Comparison of ENCODE assay signal across 8 mouse cellular contexts in the genomic region with DNA sequence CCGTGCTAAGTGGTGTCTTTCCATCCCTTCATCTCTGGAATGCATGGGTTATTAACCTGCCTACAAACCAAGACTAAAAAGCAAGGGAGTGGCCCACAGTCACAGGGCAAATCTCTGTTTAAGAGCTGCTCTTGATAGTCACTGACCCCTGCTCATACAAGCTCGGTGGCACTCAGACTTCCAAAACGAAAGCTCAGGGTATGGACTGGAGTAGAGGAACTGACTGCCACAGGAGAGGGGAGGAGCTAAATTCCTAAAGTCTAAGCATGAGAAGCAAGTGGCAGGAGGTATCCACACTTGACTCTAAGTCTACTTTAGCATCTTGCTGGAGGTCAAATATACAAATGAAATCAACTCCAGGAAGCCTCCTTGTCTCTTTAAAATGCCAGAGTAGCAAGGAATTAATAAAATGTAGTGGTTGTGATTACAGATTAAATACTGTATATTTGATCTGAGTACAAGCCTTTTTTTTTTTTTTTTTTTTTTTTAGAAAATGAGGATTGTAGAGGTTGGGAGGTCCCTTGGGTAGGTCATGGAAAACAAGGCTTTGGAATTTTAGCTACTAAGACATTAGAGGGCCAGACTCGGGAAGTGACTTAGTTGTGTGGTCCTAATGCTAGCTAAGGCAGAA. TPM values are rescaled to one million over a fixed set of nuclear protein-coding genes. Genes with fewer than 3 reads are reported as not detected.
A peak's percentile ranks its signal among the peaks of the same experiment; 100 is the strongest.
DNase-seq lines count a peak whose midpoint lies in the region; ATAC-seq and TF ChIP-seq lines count a peak whose summit lies in the region.

No protein-coding gene starts in this region.

- WGBS in liver, adult 2 months, result 59% methylated on average over 4 of the region's 4 CpGs
- WGBS in embryonic facial prominence, embryonic 10.5 days, result 55% methylated on average over 4 of the region's 4 CpGs
- 59% methylated on average over 4 of the region's 4 CpGs for WGBS in intestine, embryonic 15.5 days
- WGBS in neural tube, embryonic 13.5 days, result 64% methylated on average over 4 of the region's 4 CpGs

- H3K4me3 ChIP-seq in liver, adult 2 months (ENCODE audit: insufficient read depth, low read depth, low read length), result peak overlapping the region; percentile 48; the same call in 1 of the 2 replicates
- H3K4me3 ChIP-seq in embryonic facial prominence, embryonic 10.5 days, result peak overlapping the region; percentile 52
- H3K4me3 ChIP-seq in intestine, embryonic 15.5 days (replicated peaks), result peak overlapping the region; percentile 40; the same call in 1 of the 2 replicates
- H3K4me3 ChIP-seq in neural tube, embryonic 13.5 days, result 0 out of 2 replicates have a peak overlapping the region, but pooled peaks have one; percentile 41

- no peaks in the 10 kb centered on the region for H3K79me2 ChIP-seq in liver, adult 2 months (ENCODE audit: control insufficient read depth, insufficient read depth, low read length)

- H3K9me3 ChIP-seq in embryonic facial prominence, embryonic 10.5 days, result no peaks in the 10 kb centered on the region
- no peaks in the 10 kb centered on the region for H3K9me3 ChIP-seq in intestine, embryonic 15.5 days
- H3K9me3 ChIP-seq in neural tube, embryonic 13.5 days, result no peaks in the 10 kb centered on the region

- no peak for TF ChIP-seq CTCF in liver, adult 2 months (IDR thresholded peaks at IDR 0.05; ENCODE audit: low read depth, low read length)

- no peak overlapping the region for H3K27ac ChIP-seq in liver, adult 2 months (replicated peaks; ENCODE audit: insufficient read depth, low read depth, low read length)
- 0 out of 2 replicates have a peak overlapping the region, but pooled peaks have one; percentile 63 for H3K27ac ChIP-seq in embryonic facial prominence, embryonic 10.5 days (replicated peaks)
- H3K27ac ChIP-seq in intestine, embryonic 15.5 days, result no peak overlapping the region
- no peak overlapping the region for H3K27ac ChIP-seq in neural tube, embryonic 13.5 days (replicated peaks)

- no peak for ATAC-seq in intestine, embryonic 15.5 days
- no peak for ATAC-seq in neural tube, embryonic 13.5 days (ENCODE audit: low read depth)

- no peak overlapping the region for H3K9ac ChIP-seq in liver, adult 2 months (ENCODE audit: low read depth, low read length)
- no peak overlapping the region for H3K9ac ChIP-seq in intestine, embryonic 15.5 days
- no peak overlapping the region for H3K9ac ChIP-seq in neural tube, embryonic 13.5 days

- H3K4me2 ChIP-seq in intestine, embryonic 15.5 days (replicated peaks), result peak overlapping the region; percentile 83
- peak overlapping the region; percentile 70 for H3K4me2 ChIP-seq in neural tube, embryonic 13.5 days

- H3K4me1 ChIP-seq in liver, adult 2 months (ENCODE audit: control insufficient read depth, insufficient read depth, low read length), result peaks cover 3% of the 10 kb centered on the region
- H3K4me1 ChIP-seq in embryonic facial prominence, embryonic 10.5 days, result peaks cover 15% of the 10 kb centered on the region
- 0 out of 2 replicates have a peak, but pooled peaks cover 10% of the 10 kb centered on the region for H3K4me1 ChIP-seq in intestine, embryonic 15.5 days (replicated peaks)
- H3K4me1 ChIP-seq in neural tube, embryonic 13.5 days (replicated peaks), result peaks cover 14% of the 10 kb centered on the region

- TF ChIP-seq POLR2A in liver, adult 2 months (IDR thresholded peaks at IDR 0.05; ENCODE audit: extremely low read depth, insufficient read depth, low read length), result no peak

- no peaks in the 10 kb centered on the region for H3K36me3 ChIP-seq in liver, adult 2 months (ENCODE audit: control insufficient read depth, insufficient read depth, low read length)
- H3K36me3 ChIP-seq in embryonic facial prominence, embryonic 10.5 days (replicated peaks), result no peaks in the 10 kb centered on the region
- H3K36me3 ChIP-seq in intestine, embryonic 15.5 days, result no peaks in the 10 kb centered on the region
- H3K36me3 ChIP-seq in neural tube, embryonic 13.5 days, result no peaks in the 10 kb centered on the region

- H3K27me3 ChIP-seq in liver, adult 2 months (ENCODE audit: control insufficient read depth, insufficient read depth, low read length), result no peaks in the 10 kb centered on the region
- peaks cover 3% of the 10 kb centered on the region; the same call in 1 of the 2 replicates for H3K27me3 ChIP-seq in embryonic facial prominence, embryonic 10.5 days (replicated peaks; ENCODE audit: low read depth, poor library complexity, severe bottlenecking)
- no peaks in the 10 kb centered on the region for H3K27me3 ChIP-seq in intestine, embryonic 15.5 days (replicated peaks)
- no peaks in the 10 kb centered on the region for H3K27me3 ChIP-seq in neural tube, embryonic 13.5 days

- no peak for DNase-seq in liver, adult 2 months (ENCODE audit: extremely low read depth, low read depth, low spot score)
- DNase-seq in liver, result no peak
- no peak for DNase-seq in embryonic facial prominence, embryonic 10.5 days (ENCODE audit: low spot score)
- no peak for DNase-seq in adrenal gland, postnatal 10 days
- DNase-seq in thymus, postnatal 4 days, result no peak
- DNase-seq in layer of hippocampus, postnatal 25 days (ENCODE audit: extremely low spot score in 1 of 2, low spot score in 1 of 2), result no peak

RNA-seq across cellular contexts. Expression of a gene that starts 20.4 kb away (rescaled TPM):
- total RNA-seq in liver, adult 2 months (2014; rRNA removed), result 0.28 and 0.67 TPM in 2 replicates
- polyA plus RNA-seq in liver, adult 2 months (2012; rRNA removed), result 0.29 TPM in 1 of 2 replicates, not detected in the other
- polyA plus RNA-seq in embryonic facial prominence, embryonic 10.5 days (2016; fragmentation: Nextera tagmentation; extraction: Ambion mirVana), result 0.35 and 0.39 TPM in 2 replicates
- 0.18 and 0.21 TPM in 2 replicates for polyA plus RNA-seq in intestine, embryonic 15.5 days (2015; fragmentation: Nextera tagmentation; extraction: Ambion mirVana)
- polyA plus RNA-seq in neural tube, embryonic 13.5 days (2015; fragmentation: Nextera tagmentation; extraction: Ambion mirVana), result 0.46 and 0.56 TPM in 2 replicates
- under 1 TPM; 0.73 to 0.96 TPM for total RNA-seq in adrenal gland, postnatal 10 days (2021)
- under 1 TPM in 1 of 2 experiments, not detected in 1; 0.27 TPM for total RNA-seq in layer of hippocampus, postnatal 25 days (2021)

RNA-seq across cellular contexts. Expression of a gene that starts 23.3 kb away (rescaled TPM):
- total RNA-seq in liver, adult 2 months (2014; rRNA removed), result 1.9 and 2.8 TPM in 2 replicates
- polyA plus RNA-seq in liver, adult 2 months (2012; rRNA removed), result 8.0 and 8.5 TPM in 2 replicates
- 139 and 143 TPM in 2 replicates for polyA plus RNA-seq in embryonic facial prominence, embryonic 10.5 days (2016; fragmentation: Nextera tagmentation; extraction: Ambion mirVana)
- polyA plus RNA-seq in intestine, embryonic 15.5 days (2015; fragmentation: Nextera tagmentation; extraction: Ambion mirVana), result 83.4 and 84.7 TPM in 2 replicates
- polyA plus RNA-seq in neural tube, embryonic 13.5 days (2015; fragmentation: Nextera tagmentation; extraction: Ambion mirVana), result 148 and 149 TPM in 2 replicates
- total RNA-seq in adrenal gland, postnatal 10 days (2021), result 10 to 100 TPM; 37.0 to 40.0 TPM
- 10 to 100 TPM; 57.7 to 61.9 TPM for total RNA-seq in layer of hippocampus, postnatal 25 days (2021)

RNA-seq across cellular contexts. Expression of a gene that starts 42.9 kb away (rescaled TPM):
- total RNA-seq in liver, adult 2 months (2014; rRNA removed), result 70.6 and 82.1 TPM in 2 replicates
- polyA plus RNA-seq in liver, adult 2 months (2012; rRNA removed), result 46.9 and 55.2 TPM in 2 replicates
- polyA plus RNA-seq in embryonic facial prominence, embryonic 10.5 days (2016; fragmentation: Nextera tagmentation; extraction: Ambion mirVana), result not detected in 2 replicates
- polyA plus RNA-seq in intestine, embryonic 15.5 days (2015; fragmentation: Nextera tagmentation; extraction: Ambion mirVana), result 1.3 and 1.7 TPM in 2 replicates
- polyA plus RNA-seq in neural tube, embryonic 13.5 days (2015; fragmentation: Nextera tagmentation; extraction: Ambion mirVana), result 0.48 and 0.75 TPM in 2 replicates
- 10 to 100 TPM; 19.9 to 29.6 TPM for total RNA-seq in adrenal gland, postnatal 10 days (2021)
- under 1 TPM; 0.35 to 0.98 TPM for total RNA-seq in layer of hippocampus, postnatal 25 days (2021)

RNA-seq across cellular contexts. Expression of a gene that starts 46.7 kb away (rescaled TPM):
- total RNA-seq in liver, adult 2 months (2014; rRNA removed), result 29.7 and 35.7 TPM in 2 replicates
- 30.4 and 34.1 TPM in 2 replicates for polyA plus RNA-seq in liver, adult 2 months (2012; rRNA removed)
- 35.2 and 35.3 TPM in 2 replicates for polyA plus RNA-seq in embryonic facial prominence, embryonic 10.5 days (2016; fragmentation: Nextera tagmentation; extraction: Ambion mirVana)
- 25.6 and 26.6 TPM in 2 replicates for polyA plus RNA-seq in intestine, embryonic 15.5 days (2015; fragmentation: Nextera tagmentation; extraction: Ambion mirVana)
- polyA plus RNA-seq in neural tube, embryonic 13.5 days (2015; fragmentation: Nextera tagmentation; extraction: Ambion mirVana), result 39.6 and 39.9 TPM in 2 replicates
- total RNA-seq in adrenal gland, postnatal 10 days (2021), result 10 to 100 TPM; 43.5 to 52.7 TPM
- total RNA-seq in layer of hippocampus, postnatal 25 days (2021), result 10 to 100 TPM; 29.3 to 34.7 TPM

Comparison
In these comparisons a context has a peak if more than half of its experiments do, and no peak if none do; other contexts are left out.
1. RNA of a gene that starts 42.9 kb away (polyA plus RNA-seq): 46.9 to 55.2 TPM in liver, adult 2 months; 1.3 to 1.7 TPM in intestine, embryonic 15.5 days, 0.48 to 0.75 TPM in neural tube, embryonic 13.5 days and not detected in embryonic facial prominence, embryonic 10.5 days; every median in the first group is over 10 times any median in the second.
2. Peak in every context shown above with its lines, with median percentiles within 50 percentile points of each other: H3K4me3 ChIP-seq.